Mouse (Mus musculus) lung, adult 18-20 months (tissue): ENCODE measurements at regions not wholly inside any gene's neighbourhood (a gene's known extent, or its start where the extent isn't known, plus 50 kb on each side); places are given as distances from the start of the nearest gene placed in this dataset.
"Not testable (repeated sequence)": the region's sequence is repeated elsewhere in the genome, so short reads cannot be mapped to it uniquely, and the experiment has no call there.

Experiments used
- DNase-seq, 2 experiments: peaks; one replicate each; pipeline ENCODE4 v3.0.0; 2022; ENCODE audit warnings: mixed read lengths in 2 of 2

DNA sequence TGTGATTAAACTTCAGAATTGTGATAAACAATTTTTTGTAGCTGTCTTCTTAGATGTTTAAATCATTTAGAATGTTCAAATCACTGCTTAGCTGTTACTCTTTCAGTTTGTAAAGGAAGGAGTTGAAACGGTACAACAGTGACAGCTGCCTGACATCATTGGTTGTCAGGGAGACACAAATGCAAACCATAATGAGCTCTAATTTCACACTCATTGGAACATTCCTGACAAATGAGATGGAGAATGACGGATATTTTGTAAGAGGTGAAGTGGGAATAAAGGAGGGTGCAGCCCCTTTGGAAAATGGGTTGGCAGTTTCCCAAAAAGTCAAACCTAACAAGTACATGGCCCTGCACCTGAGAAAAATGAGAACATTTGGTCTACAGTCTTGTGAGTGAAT is 62.5 kb downstream of the Rad51ap2 start:
- DNase-seq: no peak

- DNase-seq: no peak
Observed at GRCm38 (mm10) chr12:11562891-11563290, 107.0 kb downstream of the Rad51ap2 start.

DNA sequence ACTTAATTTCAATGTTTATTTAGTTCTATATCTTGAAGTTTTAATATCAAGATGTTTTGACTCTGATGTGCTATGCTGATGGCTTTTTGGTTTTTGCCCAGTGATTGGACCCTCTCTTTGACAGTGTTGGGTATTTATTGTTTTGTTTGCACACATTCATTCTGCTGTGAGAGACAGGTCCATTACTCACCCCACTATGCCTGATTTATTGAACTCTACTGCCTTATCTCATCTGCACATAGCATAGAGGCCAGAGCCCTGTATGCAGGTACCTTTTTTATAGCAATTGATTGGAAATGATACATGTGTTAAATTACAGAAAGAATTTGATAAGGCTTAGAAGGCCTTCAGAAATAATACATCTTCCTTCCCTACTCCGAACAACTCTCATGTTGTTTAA is 114.3 kb downstream of the Rad51ap2 start:
- DNase-seq: no peak

GRCm38 (mm10) chr12:11603946-11604345 is 148.1 kb downstream of the Rad51ap2 start:
- DNase-seq: no peak

DNA sequence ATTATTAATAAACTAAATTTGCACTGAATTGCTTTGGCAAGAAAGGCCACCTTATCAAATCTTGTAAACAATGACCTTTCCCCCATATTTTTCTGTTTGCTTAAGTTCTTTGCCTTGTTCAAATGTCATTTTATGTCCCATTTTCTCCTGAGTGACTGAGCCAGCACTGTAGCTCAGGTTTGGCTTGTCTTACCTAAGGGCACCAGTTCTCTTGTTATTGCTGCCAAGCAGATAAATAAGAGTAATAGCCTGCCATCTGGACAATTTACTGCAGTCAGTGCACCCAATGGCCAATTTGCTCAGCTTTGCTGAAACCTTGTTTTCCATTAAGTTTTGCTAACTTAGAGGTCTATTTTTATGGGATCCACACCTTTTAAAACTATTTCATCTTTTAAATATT is 152.9 kb downstream of the Rad51ap2 start:
- DNase-seq: no peak

DNA sequence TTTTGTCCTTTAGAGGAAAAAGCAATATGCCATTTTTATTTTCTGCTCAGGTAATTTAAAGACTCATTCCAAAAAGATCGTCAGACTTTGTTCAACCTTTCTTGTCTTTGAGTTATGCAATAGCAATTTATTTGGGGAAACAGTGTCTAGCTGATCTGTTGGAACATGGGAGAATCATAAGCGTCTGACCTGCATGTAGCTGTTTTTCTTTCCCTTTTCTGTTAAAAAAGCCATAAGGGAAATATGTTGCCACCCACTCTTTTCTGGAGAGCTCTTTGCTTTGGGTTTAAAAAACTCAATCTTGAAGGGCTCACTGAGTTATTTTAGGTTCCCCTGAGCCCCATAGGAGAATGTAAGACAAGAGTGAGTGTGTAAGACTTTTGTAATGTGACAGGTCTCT is 155.8 kb downstream of the Rad51ap2 start:
- DNase-seq: no peak

DNA sequence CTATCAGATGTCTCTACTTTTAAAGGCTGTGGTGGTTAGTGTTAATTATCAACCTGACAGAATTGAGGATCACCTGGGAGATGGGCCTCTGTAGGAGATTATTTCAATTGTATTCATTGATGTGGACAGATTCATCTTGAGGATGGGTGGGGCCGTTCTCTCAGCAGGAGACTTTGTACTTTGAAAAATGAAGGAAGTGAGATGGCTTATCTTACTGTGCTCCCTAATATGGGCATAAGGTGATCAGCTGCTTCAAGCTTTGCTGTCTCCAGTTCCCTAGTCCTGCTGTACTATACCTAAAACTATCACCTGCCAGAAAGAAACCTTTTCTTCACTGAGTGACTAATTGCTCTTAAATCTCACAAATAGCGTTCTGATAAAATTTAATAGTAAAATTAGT is 159.4 kb downstream of the Rad51ap2 start:
- no peak for DNase-seq

GRCm38 (mm10) chr12:11623561-11623960 is 167.7 kb downstream of the Rad51ap2 start:
- DNase-seq: no peak

DNA sequence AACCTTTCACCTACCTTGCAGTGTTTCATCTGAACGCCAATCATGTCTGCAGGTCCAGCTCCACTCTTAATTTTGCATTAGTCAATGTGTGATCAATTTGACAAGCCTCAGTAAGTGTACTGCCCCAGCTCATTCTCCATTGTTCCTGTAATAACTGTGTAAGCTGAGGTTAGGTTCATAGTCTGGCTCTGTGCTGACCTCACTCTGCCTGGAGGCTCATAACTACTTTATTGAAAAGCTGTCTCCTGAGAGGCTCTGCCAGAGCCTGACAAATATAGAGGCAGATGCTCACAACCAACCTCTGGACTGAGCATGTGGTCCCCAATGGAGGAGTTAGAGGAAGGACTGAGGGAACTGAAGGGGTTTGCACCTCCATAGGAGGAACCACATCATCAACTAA is 174.3 kb downstream of the Rad51ap2 start:
- DNase-seq: no peak

GRCm38 (mm10) chr12:11631790-11632189 is 175.9 kb downstream of the Rad51ap2 start:
- no peak for DNase-seq

DNA sequence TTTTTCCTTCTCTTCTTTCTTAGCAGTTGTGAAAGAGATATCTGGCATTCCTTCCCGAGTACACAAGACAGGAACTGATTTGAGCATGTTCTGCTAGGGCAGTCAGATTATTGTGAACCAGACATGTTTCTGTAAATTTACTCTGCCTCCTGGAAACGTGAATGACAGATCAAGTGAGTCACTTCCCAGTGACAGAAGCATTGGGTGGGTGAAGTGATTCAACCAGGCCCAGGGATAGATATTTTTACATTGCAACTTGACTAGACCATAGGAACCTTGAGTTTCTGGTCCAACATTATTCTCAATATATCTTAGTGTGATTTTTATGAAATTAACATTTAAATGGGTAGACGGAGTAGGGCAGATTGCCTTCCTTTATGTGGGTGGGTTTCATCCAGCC is 217.4 kb downstream of the Rad51ap2 start:
- DNase-seq: no peak

DNA sequence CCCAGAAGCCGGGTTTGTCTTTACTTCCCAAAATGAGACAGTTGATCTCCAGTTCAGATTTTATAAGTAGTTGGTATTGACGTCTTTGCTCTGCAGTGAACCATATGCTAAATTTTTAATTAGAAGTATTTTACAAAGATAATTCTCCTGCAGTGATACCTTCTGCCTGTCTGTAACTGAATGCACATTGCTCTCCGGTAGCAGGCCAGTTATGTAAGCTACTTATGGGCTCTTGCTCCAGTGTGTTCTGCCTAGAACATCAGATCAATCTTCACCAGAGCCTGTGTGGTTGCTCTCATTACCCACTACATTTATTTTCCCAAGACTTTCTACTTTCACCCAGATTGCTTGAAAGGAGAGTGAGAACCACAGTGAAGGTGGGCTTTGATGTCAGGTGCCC is 238.9 kb downstream of the Rad51ap2 start:
- no peak for DNase-seq

- no peak for DNase-seq
Observed at GRCm38 (mm10) chr12:11708879-11709602, 253.2 kb downstream of the Rad51ap2 start.

DNA sequence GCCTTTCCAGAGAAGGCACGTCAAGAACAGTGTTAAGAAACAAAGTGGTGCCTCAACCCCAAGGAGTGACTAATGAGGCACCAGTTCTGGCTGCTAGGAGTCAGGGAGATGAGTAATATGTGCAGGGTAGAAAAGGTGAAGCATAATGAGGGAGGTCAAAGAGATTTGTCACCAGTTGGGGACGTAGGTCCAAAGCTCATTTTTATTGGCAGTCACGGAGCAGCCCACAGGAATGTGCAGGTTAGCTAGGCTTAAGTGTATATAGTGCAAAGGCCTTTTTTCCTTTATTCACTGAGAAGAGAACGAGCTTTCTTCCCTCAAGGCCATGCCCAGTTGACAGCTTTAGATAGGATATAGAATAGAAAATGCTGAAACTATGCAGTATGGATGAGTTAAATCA is 261.8 kb downstream of the Rad51ap2 start:
- DNase-seq: no peak

DNA sequence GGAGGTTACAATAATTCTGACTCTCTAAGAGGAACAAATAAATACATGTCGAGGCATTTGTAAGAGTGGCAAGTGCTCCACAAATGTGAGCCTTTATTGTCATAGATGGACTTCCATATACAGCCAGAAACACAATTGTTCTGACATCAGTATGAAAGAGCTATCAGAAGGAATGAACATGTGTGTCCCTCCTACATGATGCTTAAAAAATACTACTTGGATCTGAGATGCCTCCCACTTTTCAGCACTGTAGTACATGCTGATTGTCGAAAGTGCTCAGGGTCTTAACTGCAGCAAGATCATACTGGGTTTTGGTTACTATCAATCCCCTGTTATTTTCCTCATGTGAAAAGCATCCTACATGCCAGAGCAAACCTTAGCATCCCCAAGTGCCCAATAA is 295.6 kb downstream of the Rad51ap2 start:
- DNase-seq: no peak

- no peak for DNase-seq
Observed at GRCm38 (mm10) chr12:11754184-11754907, 298.5 kb downstream of the Rad51ap2 start.

DNA sequence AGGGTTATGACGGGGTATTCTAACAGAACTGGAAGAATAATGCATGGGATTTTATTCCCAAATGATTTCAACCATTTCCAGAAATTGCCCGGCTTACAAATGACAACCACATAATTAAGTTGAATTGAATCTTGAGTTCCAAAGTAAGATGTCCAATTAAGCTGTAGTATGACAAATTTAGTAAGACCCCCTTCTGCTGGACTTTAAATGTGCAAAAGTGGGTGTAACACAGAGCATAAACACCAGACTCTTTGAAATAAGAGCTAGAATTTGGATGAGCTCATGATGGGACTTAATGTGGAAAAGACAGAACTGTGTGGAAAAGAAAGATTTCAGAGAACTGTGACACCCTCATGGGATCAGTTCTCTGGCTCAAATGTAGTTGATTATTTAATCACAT is 346.4 kb downstream of the Rad51ap2 start:
- DNase-seq: no peak

- DNase-seq: no peak
Observed at GRCm38 (mm10) chr12:11803162-11803561, 347.3 kb downstream of the Rad51ap2 start.

DNA sequence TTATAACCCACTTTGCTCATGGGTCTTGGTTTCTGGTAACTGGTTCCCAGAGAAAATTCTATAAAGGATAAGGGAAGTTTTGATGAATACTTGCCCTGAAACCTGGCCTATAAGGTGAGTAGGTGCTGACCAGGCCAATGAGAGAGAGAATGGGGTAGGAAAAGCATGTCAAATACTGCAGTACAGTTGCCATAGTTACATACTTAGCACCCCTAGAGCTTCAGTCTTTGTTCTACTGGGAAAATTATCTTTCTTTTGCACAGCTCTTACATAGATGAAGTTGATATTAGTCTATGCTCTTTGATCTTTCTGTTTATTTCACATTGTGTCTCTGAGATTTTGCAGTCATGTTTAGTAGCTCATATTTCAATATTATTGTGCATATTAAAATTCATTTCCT is 373.8 kb downstream of the Rad51ap2 start:
- no peak for DNase-seq

DNA sequence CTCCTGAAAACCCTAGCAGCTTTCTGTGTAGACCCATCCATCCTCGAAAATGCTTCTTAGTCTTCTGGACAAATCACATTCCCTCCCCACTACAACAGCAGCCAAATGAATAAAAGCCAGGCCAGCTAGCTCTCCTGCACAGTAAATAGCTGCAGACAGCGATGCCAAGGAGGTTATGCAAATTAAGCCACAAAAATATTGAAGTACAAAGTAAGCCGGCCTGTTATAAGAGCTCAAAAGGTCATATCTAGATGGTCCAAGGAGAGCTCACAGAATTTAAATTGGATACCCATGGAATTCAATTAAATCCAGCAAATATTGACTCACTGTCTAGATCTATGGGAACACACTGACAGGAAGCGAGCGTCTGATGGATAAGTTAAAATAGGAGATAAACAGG is 375.4 kb downstream of the Rad51ap2 start:
- DNase-seq: no peak

GRCm38 (mm10) chr12:11837819-11838472 is 382.1 kb downstream of the Rad51ap2 start:
- peak; percentile 8 to 36 for DNase-seq

- DNase-seq: no peak
Observed at GRCm38 (mm10) chr12:11851034-11851433, 395.2 kb downstream of the Rad51ap2 start.

GRCm38 (mm10) chr12:11881809-11882208 is 380.1 kb upstream of the Fam49a start:
- DNase-seq: not testable (repeated sequence)

GRCm38 (mm10) chr12:11887291-11887690 is 374.6 kb upstream of the Fam49a start:
- DNase-seq: no peak
